Mouse (Mus musculus): ENCODE data around the gene Olfr153. TPM values are rescaled to one million over a fixed set of nuclear protein-coding genes. Genes with fewer than 3 reads are reported as not detected.
"Not testable (repeated sequence)": the region's sequence is repeated elsewhere in the genome, so short reads cannot be mapped to it uniquely, and the experiment has no call there.

Gene Olfr153
- not detected for total RNA-seq (2021)

DNA sequence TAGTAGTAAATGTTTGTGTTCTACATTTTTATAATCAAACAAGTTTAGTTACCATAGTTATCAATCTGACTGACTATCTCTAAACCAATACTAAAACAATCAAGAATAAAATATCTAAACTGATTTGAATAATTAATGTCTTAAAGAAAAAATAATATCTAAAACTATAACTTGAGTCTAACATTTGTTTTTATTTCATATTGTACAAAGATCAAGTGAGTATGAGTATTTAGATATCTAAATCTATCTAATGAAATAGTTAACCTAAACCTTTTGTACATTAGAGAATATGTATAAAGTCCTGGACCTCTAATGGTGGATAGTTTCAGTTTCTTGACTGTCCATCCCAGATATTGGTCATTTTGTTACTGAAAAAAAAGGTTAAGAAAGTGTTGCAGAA lies at the start of gene Olfr153:
Gene Olfr153, plus strand, starts transcription at position 301 of the 400 bp plus-strand sequence.
- DNase-seq (ENCODE audit: low spot score) = no peak

DNA sequence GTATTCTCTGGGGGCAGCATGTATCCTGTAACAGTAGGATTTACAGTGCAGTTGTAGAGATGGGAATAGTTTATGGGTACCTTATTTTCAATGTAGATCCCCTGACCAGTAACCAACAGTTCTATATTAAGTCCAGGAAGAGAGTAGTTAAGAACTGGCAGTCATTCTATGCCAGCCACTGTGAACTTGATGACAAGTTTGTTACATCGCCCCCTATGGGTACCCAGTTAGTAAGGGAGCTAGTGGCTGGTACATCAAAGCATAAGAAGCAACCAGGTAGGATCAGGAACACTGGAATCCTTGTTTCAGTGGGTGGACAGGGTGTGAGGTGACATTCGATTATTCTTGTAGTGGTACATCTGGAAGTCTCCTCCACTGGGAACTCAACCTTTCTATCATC lies 49.3 kb upstream of the Olfr153 start:
- intact Hi-C loops (cut with DNase I) = no loop called here
- no peak for DNase-seq (ENCODE audit: low spot score)

More for the DNA sequence above, at the start of gene Olfr153:
- intact Hi-C loops (cut with DNase I) = no loop called here

GRCm38 (mm10) chr2:87496993-87497392 lies 34.6 kb upstream of the Olfr153 start, which contains the start of gene Pramel7:
TSS of gene Pramel7 (minus strand) at chr2:87497093.
- DNase-seq (ENCODE audit: low spot score); intact Hi-C loops (cut with DNase I): not testable (repeated sequence)

GRCm38 (mm10) chr2:87506265-87506664 lies 25.3 kb upstream of the Olfr153 start, which contains the start of gene Pramel6:
TSS of gene Pramel6 (plus strand) at chr2:87506565.
- no peak for DNase-seq (ENCODE audit: low spot score)
- intact Hi-C loops (cut with DNase I) = no loop called here

DNA sequence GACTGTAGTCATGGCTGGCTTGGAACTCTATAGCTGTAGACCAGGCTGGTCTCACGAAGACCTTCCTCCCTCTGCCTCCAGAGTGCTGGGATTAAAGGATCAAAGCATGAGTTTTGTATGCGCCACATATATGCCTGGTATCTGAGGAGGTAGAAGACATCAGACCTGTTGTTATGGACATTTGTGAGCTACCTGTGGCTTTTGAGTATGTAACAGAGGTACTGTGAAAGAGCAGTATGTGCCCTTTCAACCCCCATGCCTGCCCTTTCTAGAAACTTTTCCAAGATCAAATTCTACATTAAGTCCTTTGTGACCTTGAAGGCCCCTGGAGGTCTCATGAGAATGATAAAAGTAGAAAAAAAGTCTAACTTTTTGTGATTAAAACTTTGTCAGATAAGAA lies 16.6 kb upstream of the Olfr153 start:
- no peak for DNase-seq (ENCODE audit: low spot score)
- intact Hi-C loops (cut with DNase I) = no loop called here

- intact Hi-C loops (cut with DNase I) = no loop called here
- DNase-seq (ENCODE audit: low spot score) = no peak
These were observed 16.0 kb upstream of the Olfr153 start for GRCm38 (mm10) chr2:87515457-87516060.

GRCm38 (mm10) chr2:87516581-87516980 lies 15.0 kb upstream of the Olfr153 start:
- intact Hi-C loops (cut with DNase I) = no loop called here
- no peak for DNase-seq (ENCODE audit: low spot score)

DNA sequence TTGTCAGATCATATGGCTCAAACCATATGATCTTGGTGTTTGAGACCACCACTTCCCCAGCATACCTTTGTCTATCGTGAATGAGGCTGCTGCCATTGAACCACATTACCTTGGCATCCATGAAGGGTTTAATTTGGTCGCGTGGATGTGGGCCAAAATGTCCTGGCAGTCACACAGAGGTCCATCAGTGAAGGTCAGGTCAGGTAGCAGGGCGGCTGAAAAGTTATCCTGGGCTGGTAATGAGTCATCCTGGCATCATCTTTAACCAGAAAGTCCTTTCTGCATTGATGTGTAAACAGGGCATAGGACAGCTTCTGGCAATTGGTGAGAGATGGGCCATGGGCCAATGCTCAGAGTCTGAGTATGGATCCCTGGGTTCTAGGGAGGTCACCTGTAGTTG lies 10.9 kb upstream of the Olfr153 start:
- intact Hi-C loops (cut with DNase I) = no loop called here
- DNase-seq (ENCODE audit: low spot score) = no peak

DNA sequence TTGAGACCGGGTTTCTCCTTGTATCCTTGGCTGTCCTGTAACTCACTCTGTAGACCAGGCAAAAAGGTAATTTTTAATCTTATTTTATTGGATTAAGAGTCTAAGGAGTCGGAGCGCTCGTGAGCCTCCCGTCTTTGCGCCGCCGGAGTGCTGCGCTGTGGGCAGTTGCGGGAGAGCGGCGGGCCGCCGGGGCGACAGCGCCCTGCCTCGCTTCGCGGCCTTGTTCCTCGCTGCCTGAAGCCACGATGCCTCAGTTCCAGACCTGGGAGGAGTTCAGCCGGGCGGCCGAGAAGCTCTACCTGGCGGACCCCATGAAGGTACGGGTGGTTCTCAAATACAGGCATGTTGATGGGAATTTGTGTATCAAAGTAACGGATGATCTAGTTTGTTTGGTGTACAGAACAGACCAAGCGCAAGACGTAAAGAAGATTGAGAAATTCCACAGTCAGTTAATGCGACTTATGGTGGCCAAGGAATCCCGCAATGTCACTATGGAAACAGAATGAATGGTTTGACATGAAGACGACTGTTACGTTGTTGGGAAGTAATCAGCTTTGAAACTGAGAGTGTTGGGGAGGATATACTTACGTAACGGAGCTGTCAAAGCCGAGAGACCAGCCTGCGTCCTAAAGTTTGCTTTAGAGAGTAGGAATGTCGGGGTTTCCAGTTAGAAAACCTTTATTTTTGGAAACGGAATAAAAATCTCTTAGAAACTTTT lies 5.5 kb upstream of the Olfr153 start:
- DNase-seq (ENCODE audit: low spot score); intact Hi-C loops (cut with DNase I): not testable (repeated sequence)

GRCm38 (mm10) chr2:87534826-87535225 lies 3.2 kb downstream of the Olfr153 start:
- intact Hi-C loops (cut with DNase I) = no loop called here
- no peak for DNase-seq (ENCODE audit: low spot score)

GRCm38 (mm10) chr2:87545442-87545841 lies 13.8 kb downstream of the Olfr153 start, which contains the start of gene Olfr1128:
TSS of gene Olfr1128 (minus strand) at chr2:87545542.
- DNase-seq (ENCODE audit: low spot score) = no peak
- intact Hi-C loops (cut with DNase I) = no loop called here

GRCm38 (mm10) chr2:87573602-87574001 lies 42.0 kb downstream of the Olfr153 start, which contains the start of gene Olfr1129:
TSS of gene Olfr1129 (plus strand) at chr2:87573902.
- DNase-seq (ENCODE audit: low spot score); intact Hi-C loops (cut with DNase I): not testable (repeated sequence)

Other genes starting within 250 kb of the Olfr153 start
- gene Olfr1118, start 224.2 kb upstream of the Olfr153 start, total RNA-seq (2021) = not detected
- not detected for gene Olfr1120, start 177.0 kb upstream of the Olfr153 start, total RNA-seq (2021)
- gene Olfr1121, start 161.9 kb upstream of the Olfr153 start, total RNA-seq (2021) = not detected
- gene Olfr1122, start 145.9 kb upstream of the Olfr153 start, total RNA-seq (2021) = under 1 TPM in 1 of 2 experiments, not detected in 1; 0.05 TPM
- gene Olfr1123, start 115.2 kb upstream of the Olfr153 start, total RNA-seq (2021) = not detected
- not detected for gene Olfr1124, start 101.5 kb upstream of the Olfr153 start, total RNA-seq (2021)
- not detected for gene Olfr1126, start 77.8 kb upstream of the Olfr153 start, total RNA-seq (2021)
- gene Pramel7, start 34.7 kb upstream of the Olfr153 start, total RNA-seq (2021) = not detected
- gene Pramel6, start 25.2 kb upstream of the Olfr153 start, total RNA-seq (2021) = not detected
- not detected for gene Olfr1128, start 13.7 kb downstream of the Olfr153 start, total RNA-seq (2021)
- not detected for gene Olfr1129, start 42.1 kb downstream of the Olfr153 start, total RNA-seq (2021)
- not detected for gene Olfr1130, start 74.4 kb downstream of the Olfr153 start, total RNA-seq (2021)
- not detected for gene Olfr1131, start 95.3 kb downstream of the Olfr153 start, total RNA-seq (2021)
- not detected for gene Olfr1132, start 105.7 kb downstream of the Olfr153 start, total RNA-seq (2021)
- not detected for gene Olfr1133, start 115.6 kb downstream of the Olfr153 start, total RNA-seq (2021)
- not detected for gene Olfr1134, start 126.7 kb downstream of the Olfr153 start, total RNA-seq (2021)
- gene Olfr1135, start 141.9 kb downstream of the Olfr153 start, total RNA-seq (2021) = not detected
- gene Olfr1136, start 162.2 kb downstream of the Olfr153 start, total RNA-seq (2021) = not detected
- not detected for gene Olfr1137, start 181.4 kb downstream of the Olfr153 start, total RNA-seq (2021)
- gene Olfr1138, start 208.2 kb downstream of the Olfr153 start, total RNA-seq (2021) = not detected
- not detected for gene Olfr1140, start 212.0 kb downstream of the Olfr153 start, total RNA-seq (2021)
- not detected for gene Olfr1141, start 222.2 kb downstream of the Olfr153 start, total RNA-seq (2021)
- not detected for gene Olfr152, start 247.7 kb downstream of the Olfr153 start, total RNA-seq (2021)

Measured in heart, postnatal 25 days (tissue).